Mouse (Mus musculus) lung, postnatal 14 days (tissue): ENCODE data around the gene Arl8b.
"Not testable (repeated sequence)": the region's sequence is repeated elsewhere in the genome, so short reads cannot be mapped to it uniquely, and the experiment has no call there.

Experiments
- DNase-seq: peaks from one replicate; pipeline ENCODE4 v3.0.0; 2021

The Arl8b gene

GRCm38 (mm10) chr6:108837081-108837480 is 54.2 kb downstream of the Arl8b start:
- no peak for DNase-seq

- DNase-seq: no peak
Measured at GRCm38 (mm10) chr6:108837958-108838357, 55.1 kb downstream of the Arl8b start.

- no peak for DNase-seq
Measured at GRCm38 (mm10) chr6:108839432-108839831, 56.5 kb downstream of the Arl8b start.

GRCm38 (mm10) chr6:108840861-108841640 is 58.2 kb downstream of the Arl8b start:
- no peak for DNase-seq

- no peak for DNase-seq
Measured at GRCm38 (mm10) chr6:108843664-108844063, 60.8 kb downstream of the Arl8b start.

GRCm38 (mm10) chr6:108844093-108844492 is 61.2 kb downstream of the Arl8b start:
- DNase-seq: no peak

GRCm38 (mm10) chr6:108844771-108845170 is 61.9 kb downstream of the Arl8b start:
- no peak for DNase-seq

- no peak for DNase-seq
Measured at GRCm38 (mm10) chr6:108852088-108852670, 69.3 kb downstream of the Arl8b start.

GRCm38 (mm10) chr6:108852986-108853385 is 70.1 kb downstream of the Arl8b start:
- no peak for DNase-seq

- no peak for DNase-seq
Measured at GRCm38 (mm10) chr6:108858583-108858982, 75.7 kb downstream of the Arl8b start.

- DNase-seq: no peak
Measured at GRCm38 (mm10) chr6:108861226-108861625, 78.3 kb downstream of the Arl8b start.

- peak; percentile 19 for DNase-seq
Measured at GRCm38 (mm10) chr6:108862548-108862947, 79.6 kb downstream of the Arl8b start.

GRCm38 (mm10) chr6:108866317-108866716 is 83.4 kb downstream of the Arl8b start:
- no peak for DNase-seq

- DNase-seq: not testable (repeated sequence)
Measured at GRCm38 (mm10) chr6:108869031-108869430, 86.1 kb downstream of the Arl8b start.

- no peak for DNase-seq
Measured at GRCm38 (mm10) chr6:108870421-108870820, 87.5 kb downstream of the Arl8b start.

GRCm38 (mm10) chr6:108871251-108871650 is 88.4 kb downstream of the Arl8b start:
- DNase-seq: no peak
